In the genomic region with DNA sequence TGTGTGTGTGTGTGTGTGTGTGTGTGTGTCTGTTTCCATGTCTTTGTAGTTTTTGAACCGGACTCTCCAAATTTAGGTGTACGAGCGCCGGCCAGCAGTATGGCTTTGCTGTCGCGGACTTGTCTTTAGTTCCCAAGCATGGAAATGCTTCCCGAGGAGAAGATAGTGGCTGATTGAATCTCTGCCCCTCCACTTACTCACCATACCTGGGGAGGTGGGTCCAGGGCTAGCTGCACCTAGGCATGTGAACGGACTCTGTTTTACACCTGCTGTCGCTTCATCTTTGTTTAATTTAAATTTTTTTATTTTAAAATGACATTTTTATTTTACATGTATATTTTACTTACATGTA, we compare ENCODE assay signal across 8 mouse cellular contexts. TPM values are rescaled to one million over a fixed set of nuclear protein-coding genes. Genes with fewer than 3 reads are reported as not detected.
DNase-seq lines count a peak whose midpoint lies in the region; ATAC-seq and TF ChIP-seq lines count a peak whose summit lies in the region.

No protein-coding gene starts in this region.

- peak; percentile 25 for DNase-seq in cerebellum, adult 9-11 months
- DNase-seq in cerebellum, adult 8-10 months = no peak
- DNase-seq in neural tube, embryonic 11.5 days (ENCODE audit: low spot score) = no peak
- no peak for DNase-seq in neural tube, embryonic 10.5 days (ENCODE audit: extremely low spot score, low spot score)
- DNase-seq in stomach, postnatal 0 days (ENCODE audit: low spot score) = no peak
- DNase-seq in spleen, postnatal 10 days (ENCODE audit: low spot score in 2 of 2) = no peak
- no peak for DNase-seq in left cerebral cortex, adult 18-20 months (ENCODE audit: low spot score in 2 of 2)

- H3K4me2 ChIP-seq in neural tube, embryonic 11.5 days (ENCODE audit: low read depth) = peak overlapping the region; percentile 69
- H3K4me2 ChIP-seq in liver, embryonic 12.5 days = peak overlapping the region; percentile 62
- peak overlapping the region; percentile 52 for H3K4me2 ChIP-seq in stomach, postnatal 0 days (replicated peaks; ENCODE audit: low read depth)

- H3K36me3 ChIP-seq in neural tube, embryonic 11.5 days (ENCODE audit: control insufficient read depth, insufficient read depth, low read length) = no peaks in the 10 kb centered on the region
- no peaks in the 10 kb centered on the region for H3K36me3 ChIP-seq in liver, embryonic 12.5 days
- no peaks in the 10 kb centered on the region for H3K36me3 ChIP-seq in stomach, postnatal 0 days (ENCODE audit: control insufficient read depth, insufficient read depth, low read length)

- TF ChIP-seq EP300 in stomach, postnatal 0 days (optimal IDR thresholded peaks at IDR 0.05) = no peak

- WGBS in neural tube, embryonic 11.5 days = 45% methylated on average over 9 of the region's 9 CpGs
- 52% methylated on average over 9 of the region's 9 CpGs for WGBS in liver, embryonic 12.5 days (ENCODE audit: insufficient replicate concordance)
- 52% methylated on average over 9 of the region's 9 CpGs for WGBS in stomach, postnatal 0 days

- no peaks in the 10 kb centered on the region for H3K4me1 ChIP-seq in neural tube, embryonic 11.5 days (ENCODE audit: control insufficient read depth, insufficient read depth, low read length)
- H3K4me1 ChIP-seq in liver, embryonic 12.5 days = no peaks in the 10 kb centered on the region
- no peaks in the 10 kb centered on the region for H3K4me1 ChIP-seq in stomach, postnatal 0 days (replicated peaks; ENCODE audit: control insufficient read depth, insufficient read depth)

- H3K27ac ChIP-seq in neural tube, embryonic 11.5 days (ENCODE audit: low read depth, low read length) = no peak overlapping the region
- no peak overlapping the region for H3K27ac ChIP-seq in liver, embryonic 12.5 days
- no peak overlapping the region for H3K27ac ChIP-seq in stomach, postnatal 0 days (replicated peaks)

- TF ChIP-seq CTCF in stomach, postnatal 0 days (IDR thresholded peaks at IDR 0.05; ENCODE audit: low read depth) = no peak

- peak; percentile 24; the same call in 1 of the 2 replicates for ATAC-seq in neural tube, embryonic 11.5 days (ENCODE audit: insufficient read depth, low FRiP score, low TSS enrichment)
- no peak for ATAC-seq in liver, embryonic 12.5 days
- ATAC-seq in stomach, postnatal 0 days (ENCODE audit: low FRiP score, low TSS enrichment) = no peak

- no peaks in the 10 kb centered on the region for H3K9me3 ChIP-seq in neural tube, embryonic 11.5 days (ENCODE audit: control insufficient read depth, low read length)
- H3K9me3 ChIP-seq in liver, embryonic 12.5 days (replicated peaks) = no peaks in the 10 kb centered on the region
- H3K9me3 ChIP-seq in stomach, postnatal 0 days (ENCODE audit: control insufficient read depth, low read length) = no peaks in the 10 kb centered on the region

- H3K4me3 ChIP-seq in neural tube, embryonic 11.5 days (ENCODE audit: low read depth, low read length) = peak overlapping the region; percentile 42
- H3K4me3 ChIP-seq in liver, embryonic 12.5 days = peak overlapping the region; percentile 39
- H3K4me3 ChIP-seq in stomach, postnatal 0 days (ENCODE audit: low read depth, low read length) = peak overlapping the region; percentile 40

- peak overlapping the region; percentile 70 for H3K9ac ChIP-seq in neural tube, embryonic 11.5 days (ENCODE audit: low read length)
- no peak overlapping the region for H3K9ac ChIP-seq in liver, embryonic 12.5 days
- no peak overlapping the region for H3K9ac ChIP-seq in stomach, postnatal 0 days (ENCODE audit: low read length)

- no peaks in the 10 kb centered on the region for H3K27me3 ChIP-seq in neural tube, embryonic 11.5 days (ENCODE audit: control insufficient read depth, insufficient read depth, low read length)
- no peaks in the 10 kb centered on the region for H3K27me3 ChIP-seq in liver, embryonic 12.5 days (replicated peaks)
- H3K27me3 ChIP-seq in stomach, postnatal 0 days (ENCODE audit: control insufficient read depth, insufficient read depth, low read length) = no peaks in the 10 kb centered on the region

RNA-seq across cellular contexts. Expression of gene Zfp619, which starts 29.7 kb away (rescaled TPM):
- 4.0 and 4.2 TPM in 2 replicates for polyA plus RNA-seq in neural tube, embryonic 11.5 days (2014; fragmentation: Nextera tagmentation; extraction: Ambion mirVana)
- 0.39 and 0.51 TPM in 2 replicates for polyA plus RNA-seq in liver, embryonic 12.5 days (2016; fragmentation: Nextera tagmentation; extraction: Ambion mirVana)
- 0.50 and 0.62 TPM in 2 replicates for polyA plus RNA-seq in stomach, postnatal 0 days (2015; fragmentation: Nextera tagmentation; extraction: Ambion mirVana)
- 1 to 10 TPM; 3.0 TPM for total RNA-seq in left cerebral cortex, adult 18-20 months (2021)
